Mouse (Mus musculus) kidney, embryonic 16.5 days (tissue): ENCODE data around the gene 1700030J22Rik. TPM values are rescaled to one million over a fixed set of nuclear protein-coding genes. Genes with fewer than 3 reads are reported as not detected.

ENCODE experiments used
- ATAC-seq: fragments of 200-750 bp; cut with Nextera tagmentation; 2 replicates; pipeline ENCODE4 v1.8.0; 2017; ENCODE audit warnings: moderate TSS enrichment; ENCODE audit not compliant: low FRiP score, low TSS enrichment
- H3K27ac ChIP-seq: fragments of 300-500 bp; sonication (generic); 2 replicates; pipeline ENCODE4 v1.5.1; 2014; ENCODE audit warnings: low read length
- H3K27me3 ChIP-seq: fragments of 300-500 bp; sonication (generic); 2 replicates; pipeline ENCODE4 v1.6.1; 2014; ENCODE audit warnings: low read length, control low read depth, mixed read lengths; ENCODE audit not compliant: insufficient read depth
- H3K36me3 ChIP-seq: fragments of 300-500 bp; sonication (generic); 2 replicates; pipeline ENCODE4 v1.6.1; 2014; ENCODE audit warnings: low read length, control low read depth, mixed read lengths; ENCODE audit not compliant: insufficient read depth
- H3K4me1 ChIP-seq: fragments of 300-500 bp; sonication (generic); 2 replicates; pipeline ENCODE4 v1.6.1; 2014; ENCODE audit warnings: low read length, control low read depth, mixed read lengths; ENCODE audit not compliant: insufficient read depth
- H3K4me2 ChIP-seq: fragments of 300-500 bp; sonication (generic); replicated peaks from 2 replicates; pipeline ENCODE4 v1.6.1; 2014; ENCODE audit warnings: low read depth, low read length
- H3K4me3 ChIP-seq: fragments of 300-500 bp; sonication (generic); 2 replicates; pipeline ENCODE4 v1.5.1; 2014; ENCODE audit warnings: mild to moderate bottlenecking, low read length
- H3K9ac ChIP-seq: fragments of 300-500 bp; sonication (generic); replicated peaks from 2 replicates; pipeline ENCODE4 v1.6.1; 2014; ENCODE audit warnings: low read length
- H3K9me3 ChIP-seq: fragments of 300-500 bp; sonication (generic); 2 replicates; pipeline ENCODE4 v1.6.1; 2016; ENCODE audit warnings: low read length, control low read depth
- WGBS: fragments of 180-500 bp; shearing (Covaris S2); extraction: QIAGEN DNeasy Blood & Tissue Kit; methylation state at CpG from one replicate; pipeline ENCODE4 v1.1.7; 2014; 5-methylcytosine and 5-hydroxymethylcytosine counted together
- polyA plus RNA-seq: library from polyadenylated mRNA; unstranded; fragments of >200 nt; fragmentation: Nextera tagmentation; extraction: Ambion mirVana; gene quantifications from 2 replicates; pipeline ENCODE4 v1.2.1, GENCODE M21; 2015

Gene 1700030J22Rik
- polyA plus RNA-seq, 1 experiment from 2014 or later: 2.6 TPM

DNA sequence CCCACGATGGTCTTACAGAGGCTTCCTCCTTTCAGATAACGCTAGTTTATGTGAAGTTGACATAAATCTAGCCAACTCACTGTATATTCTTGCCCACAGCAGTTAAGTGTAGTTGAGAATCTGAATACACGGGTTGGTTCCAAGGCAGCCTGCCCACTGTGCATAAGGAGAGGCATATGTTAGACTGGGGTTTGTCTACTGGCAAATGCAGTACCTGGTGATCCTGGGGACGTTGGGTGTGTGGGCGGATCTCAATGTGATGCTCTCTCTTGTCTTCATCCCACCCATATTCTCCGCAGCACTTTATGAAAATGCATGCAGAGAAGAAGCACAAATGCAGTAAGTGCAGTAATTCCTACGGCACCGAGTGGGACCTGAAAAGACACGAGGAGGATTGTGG, 24.3 kb downstream of the 1700030J22Rik start:
- no peak overlapping the region for H3K27ac ChIP-seq
- H3K9ac ChIP-seq: no peak overlapping the region
- ATAC-seq: no peak
- H3K4me2 ChIP-seq: no peak overlapping the region
- no peak overlapping the region for H3K4me3 ChIP-seq
- H3K27me3 ChIP-seq: no peaks in the 10 kb centered on the region
- peaks cover 39% of the 10 kb centered on the region for H3K36me3 ChIP-seq
- 0 out of 2 replicates have a peak, but pooled peaks cover 3% of the 10 kb centered on the region for H3K4me1 ChIP-seq
- WGBS: 91% methylated on average over 9 of the region's 9 CpGs
- H3K9me3 ChIP-seq: no peaks in the 10 kb centered on the region

GRCm38 (mm10) chr8:116952428-116952827, 26.3 kb downstream of the 1700030J22Rik start:
- H3K4me1 ChIP-seq: 0 out of 2 replicates have a peak, but pooled peaks cover 3% of the 10 kb centered on the region
- no peak overlapping the region for H3K4me2 ChIP-seq
- H3K36me3 ChIP-seq: peaks cover 34% of the 10 kb centered on the region
- H3K4me3 ChIP-seq: no peak overlapping the region
- ATAC-seq: no peak
- 84% methylated on average over 8 of the region's 8 CpGs for WGBS
- H3K27ac ChIP-seq: no peak overlapping the region
- no peak overlapping the region for H3K9ac ChIP-seq
- no peaks in the 10 kb centered on the region for H3K9me3 ChIP-seq
- H3K27me3 ChIP-seq: no peaks in the 10 kb centered on the region

DNA sequence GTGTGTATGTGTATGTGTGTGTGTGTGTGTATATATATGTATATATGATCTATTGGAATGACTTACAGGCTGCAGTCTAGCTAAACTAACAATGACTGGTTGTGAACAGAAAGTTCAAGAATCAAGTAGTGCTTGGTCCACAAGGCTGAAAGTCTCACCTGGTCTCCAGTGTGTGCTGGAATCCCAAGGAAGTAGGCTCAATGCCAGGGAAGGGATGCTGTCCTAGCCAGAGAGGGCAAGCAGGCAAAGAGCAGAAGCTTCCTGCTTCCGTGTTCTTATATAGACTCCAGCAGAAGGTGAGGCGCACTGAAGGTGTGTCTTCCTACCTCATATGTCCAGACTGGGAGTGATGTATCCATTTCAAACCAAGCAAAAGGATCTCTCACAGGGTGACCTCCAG, 27.0 kb downstream of the 1700030J22Rik start:
- Histone ChIP-seq H3K4me1 (0 out of 2 replicates have a peak, but pooled peaks cover 5% of the 10 kb centered on the region), H3K36me3 (peaks cover 28% of the 10 kb centered on the region), H3K9me3 (no peaks in the 10 kb centered on the region), H3K4me3 (no peak overlapping the region), H3K4me2 (no peak overlapping the region), H3K27ac (no peak overlapping the region), H3K27me3 (no peaks in the 10 kb centered on the region), H3K9ac (no peak overlapping the region)
- no peak for ATAC-seq
- WGBS: 83% methylated on average over 2 of the region's 2 CpGs

DNA sequence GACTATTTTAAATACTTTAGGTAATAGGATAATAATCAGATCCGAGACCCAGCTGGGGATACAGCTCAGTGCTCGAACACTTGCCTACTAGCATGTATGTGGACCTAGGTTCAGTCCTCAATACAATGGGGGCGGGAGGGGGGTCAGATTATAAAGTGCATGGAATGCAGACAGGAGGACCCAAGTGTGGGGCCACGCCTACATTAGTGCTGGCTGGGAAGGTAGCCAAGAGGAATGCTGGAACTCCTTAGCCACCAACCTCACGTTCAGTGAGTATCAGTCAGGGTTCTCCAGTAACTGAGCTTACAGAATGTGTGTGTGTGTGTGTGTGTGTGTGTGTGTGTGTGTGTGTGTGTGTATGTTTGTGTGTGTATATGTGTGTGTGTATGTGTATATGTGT, 27.4 kb downstream of the 1700030J22Rik start:
- 62% methylated on average over 5 of the region's 5 CpGs for WGBS
- Histone ChIP-seq H3K9me3 (no peaks in the 10 kb centered on the region), H3K4me3 (no peak overlapping the region), H3K9ac (no peak overlapping the region), H3K27ac (no peak overlapping the region), H3K27me3 (no peaks in the 10 kb centered on the region), H3K36me3 (peaks cover 23% of the 10 kb centered on the region), H3K4me1 (0 out of 2 replicates have a peak, but pooled peaks cover 5% of the 10 kb centered on the region), H3K4me2 (no peak overlapping the region)
- ATAC-seq: peak; percentile 65; the same call in 1 of the 2 replicates

- Histone ChIP-seq H3K4me3 (no peak overlapping the region), H3K27me3 (no peaks in the 10 kb centered on the region), H3K9me3 (no peaks in the 10 kb centered on the region), H3K9ac (no peak overlapping the region), H3K27ac (no peak overlapping the region), H3K4me2 (no peak overlapping the region), H3K4me1 (peaks cover 20% of the 10 kb centered on the region), H3K36me3 (0 out of 2 replicates have a peak, but pooled peaks cover 3% of the 10 kb centered on the region)
- ATAC-seq: no peak
- 87% methylated on average over 7 of the region's 7 CpGs for WGBS
Observed at GRCm38 (mm10) chr8:116947589-116947988, 31.2 kb downstream of the 1700030J22Rik start.

GRCm38 (mm10) chr8:116946851-116947250, 31.9 kb downstream of the 1700030J22Rik start:
- H3K4me1 ChIP-seq: peaks cover 20% of the 10 kb centered on the region
- H3K27me3 ChIP-seq: no peaks in the 10 kb centered on the region
- 78% methylated on average over 6 of the region's 6 CpGs for WGBS
- no peaks in the 10 kb centered on the region for H3K9me3 ChIP-seq
- no peak for ATAC-seq
- H3K9ac ChIP-seq: no peak overlapping the region
- H3K4me3 ChIP-seq: no peak overlapping the region
- H3K36me3 ChIP-seq: 0 out of 2 replicates have a peak, but pooled peaks cover 3% of the 10 kb centered on the region
- H3K4me2 ChIP-seq: no peak overlapping the region
- H3K27ac ChIP-seq: no peak overlapping the region

GRCm38 (mm10) chr8:116946268-116946838, 32.4 kb downstream of the 1700030J22Rik start:
- Histone ChIP-seq H3K4me2 (0 out of 2 replicates have a peak overlapping the region, but pooled peaks have one; percentile 14), H3K9ac (0 out of 2 replicates have a peak overlapping the region, but pooled peaks have one; percentile 2), H3K4me1 (peaks cover 18% of the 10 kb centered on the region), H3K36me3 (0 out of 2 replicates have a peak, but pooled peaks cover 3% of the 10 kb centered on the region), H3K27me3 (no peaks in the 10 kb centered on the region), H3K9me3 (no peaks in the 10 kb centered on the region), H3K4me3 (no peak overlapping the region), H3K27ac (no peak overlapping the region)
- no peak for ATAC-seq
- 67% methylated on average over 21 of the region's 21 CpGs for WGBS

GRCm38 (mm10) chr8:116945169-116945910, 33.4 kb downstream of the 1700030J22Rik start:
- Histone ChIP-seq H3K9ac (no peak overlapping the region), H3K27ac (no peak overlapping the region), H3K27me3 (no peaks in the 10 kb centered on the region), H3K36me3 (0 out of 2 replicates have a peak, but pooled peaks cover 6% of the 10 kb centered on the region), H3K4me1 (peaks cover 17% of the 10 kb centered on the region), H3K4me3 (no peak overlapping the region), H3K9me3 (no peaks in the 10 kb centered on the region), H3K4me2 (no peak overlapping the region)
- ATAC-seq: no peak
- 85% methylated on average over 9 of the region's 9 CpGs for WGBS

DNA sequence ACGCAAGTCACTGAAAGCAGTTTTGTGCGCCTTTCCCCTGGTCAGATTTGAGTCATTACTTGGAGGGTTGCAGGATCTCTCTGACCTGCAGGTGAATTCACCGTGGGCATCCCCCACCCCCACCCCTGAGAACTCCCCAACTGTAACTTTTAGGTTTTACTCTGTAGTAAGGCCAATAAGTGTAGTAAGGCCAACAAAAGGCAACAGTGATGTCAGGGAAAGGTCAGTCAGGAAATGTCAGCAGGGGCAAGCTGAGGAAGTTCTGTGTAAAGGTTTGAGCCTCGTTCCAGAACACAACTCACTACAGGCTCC, 34.4 kb downstream of the 1700030J22Rik start:
- H3K27ac ChIP-seq: no peak overlapping the region
- no peaks in the 10 kb centered on the region for H3K9me3 ChIP-seq
- 7% methylated on average over 4 of the region's 4 CpGs for WGBS
- H3K4me2 ChIP-seq: peak overlapping the region; percentile 91
- peak overlapping the region; percentile 89 for H3K4me3 ChIP-seq
- H3K4me1 ChIP-seq: peaks cover 17% of the 10 kb centered on the region
- ATAC-seq: no peak
- 0 out of 2 replicates have a peak, but pooled peaks cover 7% of the 10 kb centered on the region for H3K36me3 ChIP-seq
- no peaks in the 10 kb centered on the region for H3K27me3 ChIP-seq
- peak overlapping the region; percentile 91; the same call in 1 of the 2 replicates for H3K9ac ChIP-seq
